Mouse (Mus musculus) brain, embryonic 14.5 days (tissue): ENCODE results near the gene Myo15b.

Experiments used
- CTCF ChIP-seq: fragments of 200-500 bp; IDR thresholded peaks from 2 replicates; pipeline ENCODE4 v1.5.1; 2012; ENCODE audit warnings: inconsistent platforms, mild to moderate bottlenecking, moderate library complexity, borderline replicate concordance; ENCODE audit not compliant: insufficient read depth, insufficient read length; ENCODE audit errors: extremely low read depth
- POLR2A ChIP-seq: fragments of 200-500 bp; IDR thresholded peaks from 2 replicates; pipeline ENCODE4 v1.6.1; 2012; ENCODE audit warnings: mild to moderate bottlenecking, inconsistent platforms, borderline replicate concordance; ENCODE audit not compliant: poor library complexity, insufficient read depth, insufficient read length, severe bottlenecking; ENCODE audit errors: extremely low read depth

DNA sequence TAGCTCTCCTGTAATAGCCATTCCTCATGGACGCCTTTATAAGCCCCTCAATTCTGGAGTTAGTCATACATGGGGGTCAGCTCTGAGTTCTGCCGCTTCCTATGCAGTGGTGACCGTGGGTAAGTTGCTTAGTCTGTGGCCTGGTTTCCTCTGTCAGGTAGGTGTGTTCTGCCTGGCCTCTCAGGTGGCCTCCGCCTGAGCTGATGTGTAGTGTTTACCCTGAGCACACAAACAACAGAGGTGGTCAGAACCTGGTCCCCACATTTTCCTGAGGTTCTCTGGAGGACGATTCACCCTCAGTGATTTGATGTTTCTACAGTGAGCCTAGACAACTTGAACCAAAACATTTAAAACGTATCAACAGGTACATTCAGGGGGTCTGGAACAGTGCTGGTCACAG, 26.1 kb upstream of the Myo15b start:
- no peak for TF ChIP-seq CTCF
- no peak for TF ChIP-seq POLR2A
